Mouse (Mus musculus) MEL (cell line): ENCODE results near the gene Eif2ak3. TPM values are rescaled to one million over a fixed set of nuclear protein-coding genes. Genes with fewer than 3 reads are reported as not detected.

Source experiments
- DNase-seq: peaks from one replicate; pipeline ENCODE4 v3.0.0; 2011; ENCODE audit warnings: low read depth, low spot score
- H3K27ac ChIP-seq: 2 replicates; pipeline ENCODE4 v1.5.1; 2012; ENCODE audit warnings: low read depth, mild to moderate bottlenecking, control low read depth, low read length, moderate library complexity; ENCODE audit not compliant: control insufficient read depth
- H3K27me3 ChIP-seq, 2 experiments: fragments of 150-350 bp in 1 of 2; sonication (generic) in 1 of 2; 2 replicates each; pipeline ENCODE4 v1.6.1; 2012; ENCODE audit warnings: low read length in 2 of 2, mild to moderate bottlenecking in 2 of 2, improper control_type of control experiment in 1 of 2, moderate library complexity in 1 of 2; ENCODE audit not compliant: insufficient read depth in 2 of 2, control insufficient read depth in 1 of 2
- H3K36me3 ChIP-seq, 2 experiments: 2 replicates each; pipeline ENCODE4 v1.6.1; 2012 to 2014; ENCODE audit warnings: low read length in 2 of 2, improper control_type of control experiment in 1 of 2, inconsistent platforms in 1 of 2, mild to moderate bottlenecking in 1 of 2; ENCODE audit not compliant: insufficient read depth in 2 of 2, control insufficient read depth in 1 of 2
- H3K4me1 ChIP-seq, 2 experiments: fragments of 150-350 bp in 1 of 2; sonication (generic) in 1 of 2; 2 replicates each; pipeline ENCODE4 v1.6.1; 2012; ENCODE audit warnings: low read length in 2 of 2, improper control_type of control experiment in 1 of 2, mild to moderate bottlenecking in 1 of 2; ENCODE audit not compliant: insufficient read depth in 2 of 2, control insufficient read depth in 1 of 2
- H3K4me3 ChIP-seq, 2 experiments: fragments of 150-350 bp in 1 of 2; sonication (generic) in 1 of 2; 2 replicates each; pipeline ENCODE4 v1.5.1; 2012; ENCODE audit warnings: low read depth in 2 of 2, low read length in 2 of 2, mild to moderate bottlenecking in 2 of 2, moderate library complexity in 2 of 2, control low read depth in 1 of 2, improper control_type of control experiment in 1 of 2; ENCODE audit not compliant: control insufficient read depth in 1 of 2, insufficient read depth in 1 of 2
- H3K79me2 ChIP-seq: 2 replicates; pipeline ENCODE4 v1.6.1; 2012; ENCODE audit warnings: mild to moderate bottlenecking, low read length, moderate library complexity; ENCODE audit not compliant: control insufficient read depth, poor library complexity, insufficient read depth
- H3K9ac ChIP-seq: 2 replicates; pipeline ENCODE4 v1.6.1; 2012; ENCODE audit warnings: low read depth, mild to moderate bottlenecking, control low read depth, low read length, moderate library complexity; ENCODE audit not compliant: control insufficient read depth, poor library complexity, severe bottlenecking
- H3K9me3 ChIP-seq: fragments of 150-350 bp; sonication (generic); replicated peaks from 2 replicates; pipeline ENCODE4 v1.6.1; 2012; ENCODE audit warnings: mild to moderate bottlenecking, low read length, improper control_type of control experiment, moderate library complexity; ENCODE audit not compliant: insufficient read depth
- CHD2 ChIP-seq: IDR thresholded peaks from 2 replicates; pipeline ENCODE4 v1.6.1; 2011; ENCODE audit warnings: low read length, improper control_type of control experiment
- E2F4 ChIP-seq: IDR thresholded peaks from 2 replicates; pipeline ENCODE4 v1.6.1; 2011; ENCODE audit warnings: low read depth, low read length, improper control_type of control experiment, borderline replicate concordance
- ETS1 ChIP-seq: IDR thresholded peaks from 2 replicates; pipeline ENCODE4 v1.6.1; 2012; ENCODE audit warnings: low read depth, mild to moderate bottlenecking, inconsistent platforms, low read length, improper control_type of control experiment, moderate library complexity
- KAT2A ChIP-seq: conservative IDR thresholded peaks from 2 replicates; pipeline ENCODE4 v1.6.1; 2012; ENCODE audit warnings: low read depth, low read length, improper control_type of control experiment, inconsistent platforms
- MAX ChIP-seq: IDR thresholded peaks from 2 replicates; pipeline ENCODE4 v1.6.1; 2011; ENCODE audit warnings: low read length, improper control_type of control experiment
- MAZ ChIP-seq: IDR thresholded peaks from 2 replicates; pipeline ENCODE4 v1.6.1; 2012; ENCODE audit warnings: low read depth, mild to moderate bottlenecking, inconsistent platforms, low read length, improper control_type of control experiment
- MEF2A ChIP-seq: IDR thresholded peaks from 2 replicates; pipeline ENCODE4 v1.6.1; 2014; ENCODE audit warnings: low read depth, mild to moderate bottlenecking, inconsistent platforms, low read length, improper control_type of control experiment; ENCODE audit not compliant: poor library complexity, insufficient replicate concordance, severe bottlenecking; ENCODE audit errors: extremely low read depth
- NELFE ChIP-seq: IDR thresholded peaks from 2 replicates; pipeline ENCODE4 v1.6.1; 2011; ENCODE audit warnings: low read depth, low read length, improper control_type of control experiment
- NRF1 ChIP-seq: IDR thresholded peaks from 2 replicates; pipeline ENCODE4 v1.6.1; 2014; ENCODE audit warnings: low read depth, mild to moderate bottlenecking, inconsistent platforms, low read length, improper control_type of control experiment, moderate library complexity; ENCODE audit not compliant: poor library complexity, insufficient read depth, severe bottlenecking
- POLR2AphosphoS2 ChIP-seq: IDR thresholded peaks from 2 replicates; pipeline ENCODE4 v1.6.1; 2011; ENCODE audit warnings: low read length, improper control_type of control experiment
- POLR2AphosphoS5 ChIP-seq: IDR thresholded peaks from 2 replicates; pipeline ENCODE4 v1.6.1; 2012; ENCODE audit warnings: low read depth, borderline replicate concordance, mild to moderate bottlenecking, inconsistent platforms, low read length, moderate library complexity, mixed read lengths
- RAD21 ChIP-seq: IDR thresholded peaks from 2 replicates; pipeline ENCODE4 v1.6.1; 2011; ENCODE audit warnings: mild to moderate bottlenecking, low read depth, low read length, improper control_type of control experiment
- RCOR1 ChIP-seq: IDR thresholded peaks from 2 replicates; pipeline ENCODE4 v1.6.1; 2012; ENCODE audit warnings: low read depth, mild to moderate bottlenecking, inconsistent platforms, low read length, improper control_type of control experiment
- SIN3A ChIP-seq: IDR thresholded peaks from 2 replicates; pipeline ENCODE4 v1.6.1; 2012; ENCODE audit warnings: low read length, improper control_type of control experiment, inconsistent platforms
- SMC3 ChIP-seq: IDR thresholded peaks from 2 replicates; pipeline ENCODE4 v1.6.1; 2011; ENCODE audit warnings: low read depth, low read length, improper control_type of control experiment
- TBP ChIP-seq: IDR thresholded peaks from 2 replicates; pipeline ENCODE4 v1.8.0; 2011; ENCODE audit warnings: low read depth, low read length, improper control_type of control experiment
- TCF12 ChIP-seq: IDR thresholded peaks from 2 replicates; pipeline ENCODE4 v1.6.1; 2014; ENCODE audit warnings: low read depth, mild to moderate bottlenecking, inconsistent platforms, low read length, improper control_type of control experiment, moderate library complexity
- UBTF ChIP-seq: IDR thresholded peaks from 2 replicates; pipeline ENCODE4 v1.6.1; 2012; ENCODE audit warnings: low read depth, mild to moderate bottlenecking, inconsistent platforms, low read length, improper control_type of control experiment, moderate library complexity, borderline replicate concordance; ENCODE audit not compliant: insufficient read depth
- ZKSCAN1 ChIP-seq: IDR thresholded peaks from 2 replicates; pipeline ENCODE4 v1.6.1; 2012; ENCODE audit warnings: low read depth, mild to moderate bottlenecking, inconsistent platforms, low read length, improper control_type of control experiment, moderate library complexity
- ZMIZ1 ChIP-seq: IDR thresholded peaks from 2 replicates; pipeline ENCODE4 v1.6.1; 2012; ENCODE audit warnings: low read depth, mild to moderate bottlenecking, inconsistent platforms, low read length, improper control_type of control experiment, moderate library complexity
- ZNF384 ChIP-seq: IDR thresholded peaks from 2 replicates; pipeline ENCODE4 v1.6.1; 2012; ENCODE audit warnings: low read depth, mild to moderate bottlenecking, inconsistent platforms, low read length, improper control_type of control experiment
- polyA plus RNA-seq, 2 experiments: library from polyadenylated mRNA; stranded (reverse) in 1 of 2; unstranded in 1 of 2; fragments of >175 nt in 1 of 2; fragments of >200 nt in 1 of 2; gene quantifications; 2 replicates each; pipeline versions ENCODE4 v1.2.1 to v1.2.4; 2012; ENCODE audit warnings: low replicate concordance in 2 of 2, low read depth in 1 of 2; ENCODE audit not compliant: insufficient read length in 2 of 2, insufficient read depth in 1 of 2, missing spikeins in 1 of 2
- total RNA-seq: library from RNA; depleted of rRNA; stranded (reverse); fragments of 300-350 nt; gene quantifications from 2 replicates; pipeline ENCODE4 v1.2.3, GENCODE M21; 2012

Eif2ak3 gene
- total and polyA plus RNA-seq, 3 experiments: 9.1 to 9.9 TPM; not detected in 1

DNA sequence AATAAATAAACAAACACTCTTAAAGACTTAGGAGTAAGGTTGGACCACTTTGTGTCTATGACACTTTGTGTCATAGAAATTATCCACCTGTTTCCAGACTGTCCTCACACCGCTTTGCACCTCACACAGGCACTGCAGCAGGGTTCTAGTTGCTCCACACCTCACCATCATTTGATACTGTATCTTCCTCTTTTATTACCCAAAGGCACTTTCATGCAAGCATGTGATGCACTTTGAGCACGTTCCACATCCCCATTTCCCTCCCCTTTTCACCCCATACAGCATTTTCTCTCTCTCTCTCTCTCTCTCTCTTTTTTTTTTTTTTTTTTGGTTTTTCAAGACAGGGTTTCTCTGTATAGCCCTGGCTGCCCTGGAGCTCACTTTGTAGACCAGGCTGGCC lies 7.0 kb upstream of the Eif2ak3 start:
- TF ChIP-seq SMC3 (no peak), ZKSCAN1 (no peak), NELFE (no peak), POLR2AphosphoS2 (no peak), MEF2A (no peak), MAZ (no peak), MAX (no peak), ETS1 (no peak), RAD21 (no peak), TBP (no peak), RCOR1 (no peak), KAT2A (no peak), ZNF384 (no peak), ZMIZ1 (no peak), POLR2AphosphoS5 (no peak), E2F4 (no peak)
- peaks cover 0 to under 1% of the 10 kb centered on the region in 2 experiments; a peak in 2 of 4 replicates for H3K36me3 ChIP-seq
- no peak overlapping the region for H3K9ac ChIP-seq
- H3K4me3 ChIP-seq: no peak overlapping the region
- no peak overlapping the region for H3K27ac ChIP-seq
- no peaks in the 10 kb centered on the region for H3K9me3 ChIP-seq
- peaks cover 8 to 27% of the 10 kb centered on the region in 2 experiments for H3K27me3 ChIP-seq
- no peak for DNase-seq
- H3K4me1 ChIP-seq: peaks cover 0 to 2% of the 10 kb centered on the region in 2 experiments; a peak in 3 of 4 replicates
- H3K79me2 ChIP-seq: no peaks in the 10 kb centered on the region

DNA sequence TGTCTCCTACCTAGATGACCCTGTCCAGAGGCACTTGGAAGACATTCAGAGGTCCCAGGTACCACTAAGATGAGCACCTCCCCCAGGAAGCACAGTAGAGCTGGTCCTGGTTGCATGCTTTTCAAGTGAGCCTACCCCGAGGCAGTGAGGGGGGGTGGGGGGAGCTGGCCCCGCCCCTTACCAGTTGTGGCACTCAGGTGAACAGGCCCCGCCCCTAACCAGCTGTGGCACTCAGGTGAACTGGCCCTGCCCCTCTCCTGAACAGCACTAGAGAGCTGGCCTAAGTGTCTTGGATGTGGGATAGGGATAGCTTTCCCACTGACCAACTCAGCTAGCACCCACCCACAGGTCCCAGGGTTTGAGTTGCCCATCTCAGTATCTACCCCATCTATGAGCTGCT lies 5.8 kb upstream of the Eif2ak3 start:
- Histone ChIP-seq H3K27me3 (peaks cover 6 to 18% of the 10 kb centered on the region in 2 experiments; a peak in 3 of 4 replicates), H3K4me1 (peaks cover 2 to 9% of the 10 kb centered on the region in 2 experiments; a peak in 3 of 4 replicates), H3K36me3 (peaks cover 0 to 9% of the 10 kb centered on the region in 2 experiments; a peak in 2 of 4 replicates), H3K9me3 (no peaks in the 10 kb centered on the region), H3K79me2 (no peaks in the 10 kb centered on the region), H3K9ac (no peak overlapping the region), H3K4me3 (no peak overlapping the region), H3K27ac (no peak overlapping the region)
- DNase-seq: no peak
- no peak for TF ChIP-seq POLR2AphosphoS2
- TF ChIP-seq NRF1: no peak
- TF ChIP-seq CHD2: no peak
- no peak for TF ChIP-seq SIN3A
- no peak for TF ChIP-seq UBTF
- no peak for TF ChIP-seq TCF12
- no peak for TF ChIP-seq POLR2AphosphoS5
